Mouse (Mus musculus): ENCODE data around the gene Ovol1.

DNA sequence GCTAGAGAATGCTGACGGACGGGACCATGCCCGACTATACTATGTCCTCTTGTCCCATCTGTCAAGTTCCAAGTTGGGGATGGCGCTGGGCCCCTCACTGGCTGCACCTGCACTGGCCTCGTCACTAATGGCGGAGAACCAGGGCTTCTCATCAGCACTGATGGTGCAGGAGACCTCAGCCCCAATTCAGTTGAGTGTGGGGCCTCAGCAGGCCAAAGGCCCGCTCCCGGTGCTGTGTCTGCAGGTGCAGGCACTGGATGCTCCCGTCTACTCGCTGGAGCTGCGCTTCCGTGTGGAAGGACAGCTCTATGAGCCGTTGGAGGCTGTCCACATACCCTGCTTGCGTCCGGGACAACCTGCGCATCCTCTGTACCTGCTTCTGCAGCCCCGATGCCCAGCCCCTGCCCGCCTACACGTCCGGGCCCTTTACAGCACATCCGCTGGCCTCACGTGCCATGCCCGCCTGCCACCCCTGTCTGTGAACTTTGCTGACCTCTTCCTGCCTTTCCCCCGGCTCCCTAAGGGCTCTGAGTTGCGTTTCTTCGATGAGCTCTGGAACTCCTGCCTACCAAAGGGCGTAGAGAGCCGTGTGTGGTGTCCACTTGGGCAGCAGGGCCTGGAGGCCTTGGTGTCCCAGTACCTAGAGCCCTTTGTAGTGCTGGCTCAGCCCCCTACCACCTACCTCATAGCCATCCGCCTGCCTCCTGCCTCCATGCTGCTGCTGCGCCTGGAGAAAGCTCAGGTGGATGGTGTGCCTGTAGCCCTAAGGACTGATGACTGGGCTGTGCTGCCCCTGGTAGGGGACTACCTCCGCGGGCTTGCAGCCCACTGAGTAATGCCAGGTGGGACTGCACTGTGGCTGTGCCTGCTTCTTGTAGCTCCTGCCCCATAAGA is 10.2 kb upstream of the Ovol1 start:
- TF ChIP-seq CTCF (IDR thresholded peaks at IDR 0.05; ENCODE audit: control insufficient read depth, insufficient read depth, insufficient read length): no peak
- TF ChIP-seq MAX (IDR thresholded peaks at IDR 0.05): no peak
- TF ChIP-seq MYOD1 (IDR thresholded peaks at IDR 0.05; ENCODE audit: control insufficient read depth, insufficient read length, low read depth): no peak
- no peak for TF ChIP-seq USF1 (IDR thresholded peaks at IDR 0.05; ENCODE audit: low read depth)
- TF ChIP-seq CEBPB (IDR thresholded peaks at IDR 0.05; ENCODE audit: low read depth): no peak
- TF ChIP-seq FOSL1 (IDR thresholded peaks at IDR 0.05; ENCODE audit: insufficient read depth, low read length, poor library complexity, severe bottlenecking): no peak

All from C2C12 (cell line).